Mouse (Mus musculus): ENCODE results near the gene Btrc. TPM values are rescaled to one million over a fixed set of nuclear protein-coding genes. Genes with fewer than 3 reads are reported as not detected.

Gene Btrc
- total and polyA plus RNA-seq, 3 experiments: 11.4 to 83.6 (median 26.9) TPM

DNA sequence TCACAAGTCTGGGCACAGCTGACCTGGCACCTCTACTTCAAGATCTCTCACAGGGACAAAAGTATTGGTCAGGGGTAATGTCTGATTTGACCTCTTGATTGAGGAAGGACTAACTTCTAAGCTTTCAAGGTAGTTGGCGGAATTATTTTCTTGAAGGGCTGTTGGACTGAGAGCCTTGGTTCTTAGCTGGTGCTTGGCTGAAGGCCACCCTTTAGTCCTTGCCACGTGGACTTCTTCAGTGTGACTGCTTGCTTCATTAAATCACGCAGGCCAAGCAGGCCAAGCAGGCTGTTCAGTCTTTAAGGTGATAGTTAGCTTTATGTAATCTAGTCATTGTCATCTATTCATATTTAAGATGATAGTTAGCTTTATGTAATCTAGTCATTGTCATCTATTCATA is 49.2 kb downstream of the Btrc start:
- Histone ChIP-seq H3K4me1 (ENCODE audit: insufficient read depth, low read depth, low read length) (peaks cover 5% of the 10 kb centered on the region; the same call in 1 of the 2 replicates), H3K36me3 (replicated peaks) (peaks cover 7% of the 10 kb centered on the region), H3K4me3 (ENCODE audit: low read depth, low read length) (no peak overlapping the region), H3K27me3 (ENCODE audit: insufficient read depth, low read length) (no peaks in the 10 kb centered on the region), H3K9me3 (replicated peaks) (no peaks in the 10 kb centered on the region)
- ATAC-seq (ENCODE audit: extremely low read depth, insufficient number of reproducible peaks, low FRiP score, poor library complexity, severe bottlenecking) (no peak), DNase-seq (ENCODE audit: low spot score) (no peak)
- TF ChIP-seq TAL1 (conservative IDR thresholded peaks at IDR 0.05; ENCODE audit: low read depth, low read length): no peak
- TF ChIP-seq POLR2AphosphoS5 (IDR thresholded peaks at IDR 0.05; ENCODE audit: insufficient replicate concordance, low read depth, low read length): no peak
- no peak for TF ChIP-seq GATA2 (IDR thresholded peaks at IDR 0.05; ENCODE audit: borderline replicate concordance, low read depth, low read length)
- TF ChIP-seq GATA1 (IDR thresholded peaks at IDR 0.05; ENCODE audit: borderline replicate concordance, low read length): no peak
- no peak for TF ChIP-seq CTCF (IDR thresholded peaks at IDR 0.05; ENCODE audit: low read depth, low read length)

DNA sequence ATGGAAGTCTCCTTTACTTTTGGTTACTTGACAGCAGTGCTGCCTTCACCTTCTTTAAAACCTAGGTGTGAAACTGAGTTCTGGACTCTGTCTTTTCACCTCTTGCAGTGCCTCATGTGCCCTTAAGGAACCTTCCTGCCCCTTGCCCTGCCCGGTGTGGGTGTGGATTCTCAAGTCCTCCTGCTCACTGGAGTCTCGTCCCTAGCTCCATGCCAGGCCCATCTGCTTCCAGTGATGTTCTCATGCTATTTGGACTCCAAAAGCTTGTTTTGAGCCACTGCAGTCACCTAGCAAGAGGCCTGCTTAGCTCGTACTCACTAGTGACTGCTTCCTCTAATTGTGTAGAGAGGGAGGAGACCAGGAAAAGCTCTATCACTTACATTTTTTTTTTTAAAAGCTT is 50.4 kb downstream of the Btrc start:
- ATAC-seq (ENCODE audit: extremely low read depth, insufficient number of reproducible peaks, low FRiP score, poor library complexity, severe bottlenecking) (no peak), DNase-seq (ENCODE audit: low spot score) (no peak)
- TF ChIP-seq POLR2AphosphoS5 (IDR thresholded peaks at IDR 0.05; ENCODE audit: insufficient replicate concordance, low read depth, low read length) (no peak), CTCF (IDR thresholded peaks at IDR 0.05; ENCODE audit: low read depth, low read length) (no peak), GATA1 (IDR thresholded peaks at IDR 0.05; ENCODE audit: borderline replicate concordance, low read length) (no peak), GATA2 (IDR thresholded peaks at IDR 0.05; ENCODE audit: borderline replicate concordance, low read depth, low read length) (no peak), TAL1 (conservative IDR thresholded peaks at IDR 0.05; ENCODE audit: low read depth, low read length) (no peak)
- H3K4me1 ChIP-seq (ENCODE audit: insufficient read depth, low read depth, low read length): peaks cover 5% of the 10 kb centered on the region; the same call in 1 of the 2 replicates
- H3K36me3 ChIP-seq (replicated peaks): peaks cover 7% of the 10 kb centered on the region
- H3K4me3 ChIP-seq (ENCODE audit: low read depth, low read length): no peak overlapping the region
- no peaks in the 10 kb centered on the region for H3K9me3 ChIP-seq (replicated peaks)
- no peaks in the 10 kb centered on the region for H3K27me3 ChIP-seq (ENCODE audit: insufficient read depth, low read length)

DNA sequence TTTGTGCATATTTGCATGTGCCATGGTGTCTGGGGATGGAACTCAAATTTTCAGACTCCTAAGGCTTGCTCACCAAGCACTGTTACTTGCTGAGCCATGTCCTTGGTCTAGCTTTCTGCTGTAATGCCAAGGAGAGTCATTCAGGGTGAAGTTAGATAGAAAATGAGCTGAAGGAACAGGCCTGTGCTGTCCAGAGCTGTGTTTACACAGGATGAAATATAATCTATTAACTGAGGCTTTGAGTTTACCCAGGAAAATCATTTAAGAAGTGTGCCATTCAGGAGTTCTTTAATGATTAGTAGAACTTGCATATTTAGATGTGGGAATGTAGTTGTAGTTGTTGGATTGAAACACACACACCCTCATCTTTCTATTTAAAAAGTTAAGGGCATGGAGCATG is 54.1 kb downstream of the Btrc start:
- Histone ChIP-seq H3K9me3 (replicated peaks) (no peaks in the 10 kb centered on the region), H3K27me3 (ENCODE audit: insufficient read depth, low read length) (no peaks in the 10 kb centered on the region), H3K4me1 (ENCODE audit: insufficient read depth, low read depth, low read length) (no peaks in the 10 kb centered on the region), H3K4me3 (ENCODE audit: low read depth, low read length) (no peak overlapping the region), H3K36me3 (replicated peaks) (peaks cover 7% of the 10 kb centered on the region)
- DNase-seq (ENCODE audit: low spot score) (no peak), ATAC-seq (ENCODE audit: extremely low read depth, insufficient number of reproducible peaks, low FRiP score, poor library complexity, severe bottlenecking) (no peak)
- no peak for TF ChIP-seq POLR2AphosphoS5 (IDR thresholded peaks at IDR 0.05; ENCODE audit: insufficient replicate concordance, low read depth, low read length)
- TF ChIP-seq GATA2 (IDR thresholded peaks at IDR 0.05; ENCODE audit: borderline replicate concordance, low read depth, low read length): no peak

DNA sequence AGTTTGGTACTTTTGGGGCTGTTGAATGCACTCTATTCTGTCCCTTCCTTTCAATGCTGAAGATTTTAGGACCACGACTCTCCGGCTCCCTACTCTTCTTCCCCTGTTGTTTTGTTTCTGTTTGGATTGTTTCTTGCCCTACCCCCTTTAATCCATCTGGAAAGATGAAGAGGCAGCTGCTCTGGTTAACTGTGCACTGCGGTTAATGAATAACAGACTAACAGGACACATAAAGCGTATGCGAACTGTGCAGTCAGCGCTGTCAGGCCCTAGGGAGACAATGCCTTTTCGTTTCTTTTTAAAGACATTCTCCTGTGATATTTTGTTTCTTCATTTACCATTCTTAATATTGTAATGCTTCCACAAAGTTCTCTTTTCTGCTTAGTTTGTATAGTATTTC is 58.7 kb downstream of the Btrc start:
- DNase-seq (ENCODE audit: low spot score) (no peak), ATAC-seq (ENCODE audit: extremely low read depth, insufficient number of reproducible peaks, low FRiP score, poor library complexity, severe bottlenecking) (no peak)
- Histone ChIP-seq H3K9me3 (replicated peaks) (no peaks in the 10 kb centered on the region), H3K27me3 (ENCODE audit: insufficient read depth, low read length) (no peaks in the 10 kb centered on the region), H3K4me1 (ENCODE audit: insufficient read depth, low read depth, low read length) (no peaks in the 10 kb centered on the region), H3K36me3 (replicated peaks) (peaks cover 14% of the 10 kb centered on the region), H3K4me3 (ENCODE audit: low read depth, low read length) (no peak overlapping the region)
- TF ChIP-seq GATA1 (IDR thresholded peaks at IDR 0.05; ENCODE audit: borderline replicate concordance, low read length) (no peak), TAL1 (conservative IDR thresholded peaks at IDR 0.05; ENCODE audit: low read depth, low read length) (no peak), GATA2 (IDR thresholded peaks at IDR 0.05; ENCODE audit: borderline replicate concordance, low read depth, low read length) (no peak), POLR2AphosphoS5 (IDR thresholded peaks at IDR 0.05; ENCODE audit: insufficient replicate concordance, low read depth, low read length) (no peak), CTCF (IDR thresholded peaks at IDR 0.05; ENCODE audit: low read depth, low read length) (no peak)

GRCm38 (mm10) chr19:45428146-45428545 is 64.6 kb downstream of the Btrc start:
- DNase-seq (ENCODE audit: low spot score): no peak
- Histone ChIP-seq H3K36me3 (replicated peaks) (peaks cover 16% of the 10 kb centered on the region), H3K4me1 (ENCODE audit: insufficient read depth, low read depth, low read length) (no peaks in the 10 kb centered on the region), H3K9me3 (replicated peaks) (no peaks in the 10 kb centered on the region), H3K27me3 (ENCODE audit: insufficient read depth, low read length) (no peaks in the 10 kb centered on the region), H3K4me3 (ENCODE audit: low read depth, low read length) (no peak overlapping the region)
- TF ChIP-seq GATA1 (IDR thresholded peaks at IDR 0.05; ENCODE audit: borderline replicate concordance, low read length): no peak
- no peak for TF ChIP-seq GATA2 (IDR thresholded peaks at IDR 0.05; ENCODE audit: borderline replicate concordance, low read depth, low read length)
- no peak for TF ChIP-seq POLR2AphosphoS5 (IDR thresholded peaks at IDR 0.05; ENCODE audit: insufficient replicate concordance, low read depth, low read length)
- no peak for TF ChIP-seq TAL1 (conservative IDR thresholded peaks at IDR 0.05; ENCODE audit: low read depth, low read length)
- no peak for TF ChIP-seq CTCF (IDR thresholded peaks at IDR 0.05; ENCODE audit: low read depth, low read length)
- ATAC-seq (ENCODE audit: extremely low read depth, insufficient number of reproducible peaks, low FRiP score, poor library complexity, severe bottlenecking): no peak

DNA sequence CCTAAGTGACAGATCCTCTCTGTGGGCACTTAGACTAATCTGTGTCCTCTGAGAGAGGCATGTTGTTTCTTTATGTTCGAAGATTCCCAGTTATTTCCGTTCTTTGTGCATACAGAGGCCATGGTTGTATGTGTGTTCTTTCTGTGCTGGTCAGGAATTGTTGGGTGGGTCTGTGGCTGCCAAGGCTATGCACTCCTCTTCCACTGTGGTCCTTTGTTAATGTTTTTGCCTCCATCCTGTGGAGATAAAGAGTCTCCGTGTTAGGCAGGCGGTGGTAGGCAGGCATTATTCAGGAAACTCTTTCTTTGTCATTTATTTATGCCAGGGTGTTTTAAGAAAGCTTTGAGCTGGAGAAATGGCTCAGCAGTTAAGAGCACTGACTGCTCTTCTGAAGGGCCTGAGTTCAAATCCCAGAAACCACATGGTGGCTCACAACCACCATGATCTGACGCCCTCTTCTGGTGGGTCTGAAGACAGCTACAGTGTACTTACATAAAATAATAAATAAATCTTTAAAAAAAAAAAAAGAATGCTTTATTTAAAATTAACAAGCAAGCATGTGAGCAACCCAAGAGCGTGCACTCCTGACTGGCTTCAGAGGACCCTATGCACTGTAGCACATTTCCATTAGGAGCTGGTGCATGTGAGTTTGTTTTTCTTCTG is 67.6 kb downstream of the Btrc start:
- no peak overlapping the region for H3K4me3 ChIP-seq (ENCODE audit: low read depth, low read length)

More for the DNA sequence above, 67.6 kb downstream of the Btrc start:
- ATAC-seq (ENCODE audit: extremely low read depth, insufficient number of reproducible peaks, low FRiP score, poor library complexity, severe bottlenecking) (no peak), DNase-seq (ENCODE audit: low spot score) (no peak)
- TF ChIP-seq GATA2 (IDR thresholded peaks at IDR 0.05; ENCODE audit: borderline replicate concordance, low read depth, low read length) (no peak), POLR2AphosphoS5 (IDR thresholded peaks at IDR 0.05; ENCODE audit: insufficient replicate concordance, low read depth, low read length) (no peak), CTCF (IDR thresholded peaks at IDR 0.05; ENCODE audit: low read depth, low read length) (no peak)
- Histone ChIP-seq H3K4me1 (ENCODE audit: insufficient read depth, low read depth, low read length) (peaks cover 8% of the 10 kb centered on the region), H3K9me3 (replicated peaks) (no peaks in the 10 kb centered on the region), H3K36me3 (replicated peaks) (peaks cover 14% of the 10 kb centered on the region), H3K27me3 (ENCODE audit: insufficient read depth, low read length) (no peaks in the 10 kb centered on the region)

All from G1E (cell line).